Mouse (Mus musculus): ENCODE measurements around the gene Gal3st2c. TPM values are rescaled to one million over a fixed set of nuclear protein-coding genes. Genes with fewer than 3 reads are reported as not detected.
A peak's percentile ranks its signal among the peaks of the same experiment; 100 is the strongest.
"Not testable (repeated sequence)": the region's sequence is repeated elsewhere in the genome, so short reads cannot be mapped to it uniquely, and the experiment has no call there.

Gene Gal3st2c
- not detected in 2 replicates for polyA plus RNA-seq (2015; fragmentation: Nextera tagmentation; extraction: Ambion mirVana)

- not testable (repeated sequence) for H3K4me1 ChIP-seq (ENCODE audit: control insufficient read depth, insufficient read depth, low read length); H3K4me3 ChIP-seq (replicated peaks; ENCODE audit: low read length); H3K9me3 ChIP-seq (replicated peaks; ENCODE audit: control insufficient read depth, low read length); H3K36me3 ChIP-seq (ENCODE audit: control insufficient read depth, insufficient read depth, low read length); H3K4me2 ChIP-seq (ENCODE audit: low read depth, low read length); H3K27ac ChIP-seq (ENCODE audit: low read length); H3K27me3 ChIP-seq (ENCODE audit: control insufficient read depth, insufficient read depth, low read length); ATAC-seq (ENCODE audit: insufficient read depth, low FRiP score); H3K9ac ChIP-seq (ENCODE audit: low read length)
- 85% methylated on average over 7 of the region's 8 CpGs for WGBS
These were observed at the start of gene Gal3st2c for GRCm38 (mm10) chr1:93990209-93990608. Gene Gal3st2c, plus strand, starts transcription at chr1:93990509.

- H3K4me3 ChIP-seq (replicated peaks; ENCODE audit: low read length); H3K4me2 ChIP-seq (ENCODE audit: low read depth, low read length); H3K36me3 ChIP-seq (ENCODE audit: control insufficient read depth, insufficient read depth, low read length); H3K27ac ChIP-seq (ENCODE audit: low read length); H3K9ac ChIP-seq (ENCODE audit: low read length); H3K4me1 ChIP-seq (ENCODE audit: control insufficient read depth, insufficient read depth, low read length); H3K9me3 ChIP-seq (replicated peaks; ENCODE audit: control insufficient read depth, low read length); H3K27me3 ChIP-seq (ENCODE audit: control insufficient read depth, insufficient read depth, low read length): not testable (repeated sequence)
- ATAC-seq (ENCODE audit: insufficient read depth, low FRiP score), result peak; percentile 74; the same call in 1 of the 2 replicates
- no CpG with 5 or more reads among the region's 11 CpGs for WGBS
These were observed 41.2 kb upstream of the Gal3st2c start for GRCm38 (mm10) chr1:93949087-93949486.

- not testable (repeated sequence) for H3K27me3 ChIP-seq (ENCODE audit: control insufficient read depth, insufficient read depth, low read length); H3K4me1 ChIP-seq (ENCODE audit: control insufficient read depth, insufficient read depth, low read length); H3K9ac ChIP-seq (ENCODE audit: low read length); ATAC-seq (ENCODE audit: insufficient read depth, low FRiP score); H3K36me3 ChIP-seq (ENCODE audit: control insufficient read depth, insufficient read depth, low read length); H3K4me3 ChIP-seq (replicated peaks; ENCODE audit: low read length); H3K4me2 ChIP-seq (ENCODE audit: low read depth, low read length); H3K9me3 ChIP-seq (replicated peaks; ENCODE audit: control insufficient read depth, low read length); H3K27ac ChIP-seq (ENCODE audit: low read length)
- no CpG with 5 or more reads among the region's 1 CpGs for WGBS
These were observed 23.8 kb upstream of the Gal3st2c start for GRCm38 (mm10) chr1:93966489-93966888.

DNA sequence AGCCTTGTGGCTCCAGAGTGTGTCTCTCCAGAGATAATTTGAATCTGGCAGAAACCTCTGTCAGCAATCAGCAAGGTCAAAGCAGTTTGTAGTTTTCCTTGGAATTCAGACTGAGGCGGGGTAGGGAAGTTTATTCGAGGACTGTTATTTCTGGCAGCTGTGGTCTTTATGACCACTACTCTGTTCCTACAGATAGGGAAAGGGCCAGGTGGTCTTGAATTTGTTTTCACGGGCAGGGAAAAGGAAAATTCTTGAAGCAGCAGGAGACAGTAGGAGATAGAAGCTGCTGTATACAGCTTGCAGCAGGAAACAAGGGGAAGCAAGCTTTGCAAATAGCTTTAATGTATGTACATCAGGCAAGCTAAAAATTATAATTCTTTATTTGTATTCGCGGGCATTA, 19.9 kb upstream of the Gal3st2c start:
- H3K27me3 ChIP-seq (ENCODE audit: control insufficient read depth, insufficient read depth, low read length); H3K4me3 ChIP-seq (replicated peaks; ENCODE audit: low read length); H3K27ac ChIP-seq (ENCODE audit: low read length); H3K9ac ChIP-seq (ENCODE audit: low read length); H3K36me3 ChIP-seq (ENCODE audit: control insufficient read depth, insufficient read depth, low read length); ATAC-seq (ENCODE audit: insufficient read depth, low FRiP score); H3K4me1 ChIP-seq (ENCODE audit: control insufficient read depth, insufficient read depth, low read length); H3K4me2 ChIP-seq (ENCODE audit: low read depth, low read length); H3K9me3 ChIP-seq (replicated peaks; ENCODE audit: control insufficient read depth, low read length): not testable (repeated sequence)
- WGBS, result 8% methylated on average over 2 of the region's 5 CpGs

DNA sequence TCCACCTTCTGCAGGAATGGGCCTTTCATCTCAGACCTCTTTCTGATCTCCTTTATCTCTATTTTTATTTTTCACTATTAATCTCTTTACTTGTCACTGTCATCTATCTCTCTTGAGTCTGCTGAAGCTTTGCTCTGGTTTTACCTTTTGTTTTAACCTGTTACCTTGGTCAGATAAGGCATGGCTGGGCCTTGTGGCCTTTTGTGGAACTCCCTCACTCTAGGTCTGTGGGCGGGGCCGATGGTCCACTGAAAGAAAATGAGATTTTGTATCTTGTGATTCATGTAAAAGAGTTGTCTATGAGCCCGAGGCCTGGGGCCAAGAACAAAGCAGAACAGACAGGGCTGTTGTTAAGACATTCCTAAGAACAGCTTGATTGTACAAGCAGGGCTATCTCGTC, 19.5 kb upstream of the Gal3st2c start:
- WGBS, result no CpG with 5 or more reads among the region's 4 CpGs
- not testable (repeated sequence) for H3K27ac ChIP-seq (ENCODE audit: low read length); H3K4me3 ChIP-seq (replicated peaks; ENCODE audit: low read length); H3K4me2 ChIP-seq (ENCODE audit: low read depth, low read length); ATAC-seq (ENCODE audit: insufficient read depth, low FRiP score); H3K36me3 ChIP-seq (ENCODE audit: control insufficient read depth, insufficient read depth, low read length); H3K4me1 ChIP-seq (ENCODE audit: control insufficient read depth, insufficient read depth, low read length); H3K9ac ChIP-seq (ENCODE audit: low read length); H3K27me3 ChIP-seq (ENCODE audit: control insufficient read depth, insufficient read depth, low read length); H3K9me3 ChIP-seq (replicated peaks; ENCODE audit: control insufficient read depth, low read length)

DNA sequence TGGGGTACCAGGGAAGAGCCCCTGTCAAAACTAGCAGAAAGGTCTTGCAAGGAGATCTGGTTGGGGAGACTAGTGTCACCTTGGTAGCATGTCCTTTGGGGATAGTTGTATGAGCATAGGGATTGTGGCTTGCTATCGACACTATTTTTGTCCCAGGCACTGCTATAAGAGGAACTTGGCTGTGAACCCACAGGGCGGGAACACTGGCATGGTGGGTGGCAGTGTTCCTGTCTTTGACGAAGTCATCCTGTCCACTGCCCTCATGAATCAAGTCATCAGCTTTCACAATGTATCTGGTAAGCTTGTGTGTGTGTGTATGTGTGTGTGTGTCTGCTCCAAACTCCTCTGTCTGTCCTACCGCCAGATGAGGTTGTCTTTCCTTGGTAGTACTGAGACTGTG, 14.5 kb upstream of the Gal3st2c start:
- not testable (repeated sequence) for H3K36me3 ChIP-seq (ENCODE audit: control insufficient read depth, insufficient read depth, low read length); H3K4me3 ChIP-seq (replicated peaks; ENCODE audit: low read length); H3K4me1 ChIP-seq (ENCODE audit: control insufficient read depth, insufficient read depth, low read length); H3K4me2 ChIP-seq (ENCODE audit: low read depth, low read length); H3K27me3 ChIP-seq (ENCODE audit: control insufficient read depth, insufficient read depth, low read length); H3K9ac ChIP-seq (ENCODE audit: low read length); H3K27ac ChIP-seq (ENCODE audit: low read length); ATAC-seq (ENCODE audit: insufficient read depth, low FRiP score); H3K9me3 ChIP-seq (replicated peaks; ENCODE audit: control insufficient read depth, low read length)
- WGBS, result 86% methylated on average over 1 of the region's 4 CpGs

DNA sequence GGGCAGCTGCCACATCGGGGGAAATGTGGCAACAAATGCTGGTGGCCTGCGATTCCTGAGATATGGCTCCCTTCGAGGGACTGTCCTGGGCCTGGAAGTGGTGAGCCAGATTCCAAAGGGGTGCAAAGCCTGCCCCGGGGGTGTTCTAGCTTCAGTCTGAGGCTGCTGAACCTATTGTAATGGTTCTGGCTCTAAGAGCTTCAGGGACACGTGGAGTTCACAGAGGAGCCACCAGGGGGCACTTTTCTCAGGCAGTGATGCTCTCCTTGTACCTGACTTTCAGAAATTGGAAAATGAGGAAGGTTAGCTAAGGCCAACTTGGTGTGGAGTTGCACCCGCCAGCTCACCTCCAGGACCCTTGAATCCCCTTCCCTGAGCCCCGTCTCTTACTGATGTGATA, 12.0 kb upstream of the Gal3st2c start:
- H3K4me2 ChIP-seq (ENCODE audit: low read depth, low read length); H3K4me1 ChIP-seq (ENCODE audit: control insufficient read depth, insufficient read depth, low read length); H3K27me3 ChIP-seq (ENCODE audit: control insufficient read depth, insufficient read depth, low read length); ATAC-seq (ENCODE audit: insufficient read depth, low FRiP score); H3K27ac ChIP-seq (ENCODE audit: low read length); H3K9ac ChIP-seq (ENCODE audit: low read length); H3K4me3 ChIP-seq (replicated peaks; ENCODE audit: low read length); H3K36me3 ChIP-seq (ENCODE audit: control insufficient read depth, insufficient read depth, low read length); H3K9me3 ChIP-seq (replicated peaks; ENCODE audit: control insufficient read depth, low read length): not testable (repeated sequence)
- WGBS, result no CpG with 5 or more reads among the region's 7 CpGs

- not testable (repeated sequence) for H3K4me3 ChIP-seq (replicated peaks; ENCODE audit: low read length); H3K27me3 ChIP-seq (ENCODE audit: control insufficient read depth, insufficient read depth, low read length); H3K9ac ChIP-seq (ENCODE audit: low read length); ATAC-seq (ENCODE audit: insufficient read depth, low FRiP score); H3K4me2 ChIP-seq (ENCODE audit: low read depth, low read length); H3K27ac ChIP-seq (ENCODE audit: low read length); H3K9me3 ChIP-seq (replicated peaks; ENCODE audit: control insufficient read depth, low read length); H3K4me1 ChIP-seq (ENCODE audit: control insufficient read depth, insufficient read depth, low read length); H3K36me3 ChIP-seq (ENCODE audit: control insufficient read depth, insufficient read depth, low read length)
- no CpG with 5 or more reads among the region's 2 CpGs for WGBS
These were observed 9.4 kb upstream of the Gal3st2c start for GRCm38 (mm10) chr1:93980932-93981331.

- 76% methylated on average over 3 of the region's 3 CpGs for WGBS
- no peak overlapping the region for H3K27ac ChIP-seq (ENCODE audit: low read length)
- H3K27me3 ChIP-seq (ENCODE audit: control insufficient read depth, insufficient read depth, low read length), result no peaks in the 10 kb centered on the region
- no peaks in the 10 kb centered on the region for H3K36me3 ChIP-seq (ENCODE audit: control insufficient read depth, insufficient read depth, low read length)
- H3K4me1 ChIP-seq (ENCODE audit: control insufficient read depth, insufficient read depth, low read length), result no peaks in the 10 kb centered on the region
- no peaks in the 10 kb centered on the region for H3K9me3 ChIP-seq (replicated peaks; ENCODE audit: control insufficient read depth, low read length)
- no peak overlapping the region for H3K4me3 ChIP-seq (replicated peaks; ENCODE audit: low read length)
- H3K4me2 ChIP-seq (ENCODE audit: low read depth, low read length), result no peak overlapping the region
- no peak for ATAC-seq (ENCODE audit: insufficient read depth, low FRiP score)
- no peak overlapping the region for H3K9ac ChIP-seq (ENCODE audit: low read length)
These were observed 4.1 kb upstream of the Gal3st2c start for GRCm38 (mm10) chr1:93986167-93986566.

DNA sequence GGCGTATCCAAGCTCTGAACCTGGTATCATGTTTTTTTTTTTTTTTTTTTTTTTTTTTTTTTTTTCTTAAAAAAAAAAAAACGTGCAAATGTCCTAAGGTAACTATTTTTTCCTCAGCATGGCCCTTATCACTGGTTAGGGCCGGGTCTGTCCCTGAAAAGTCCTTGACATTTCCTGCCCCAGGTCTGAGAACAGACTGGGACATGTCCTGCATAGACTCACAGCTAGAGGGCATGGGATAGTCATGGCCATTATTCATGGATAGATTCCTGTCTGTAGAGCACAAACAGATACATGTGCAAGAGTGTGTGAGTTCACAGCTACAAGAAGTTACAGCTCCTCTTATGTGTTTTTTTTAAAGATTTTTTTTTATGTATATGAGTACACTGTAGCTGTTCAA, 1.5 kb upstream of the Gal3st2c start:
- H3K4me3 ChIP-seq (replicated peaks; ENCODE audit: low read length), result no peak overlapping the region
- H3K9me3 ChIP-seq (replicated peaks; ENCODE audit: control insufficient read depth, low read length), result no peaks in the 10 kb centered on the region
- no peak overlapping the region for H3K27ac ChIP-seq (ENCODE audit: low read length)
- no peaks in the 10 kb centered on the region for H3K36me3 ChIP-seq (ENCODE audit: control insufficient read depth, insufficient read depth, low read length)
- WGBS, result 64% methylated on average over 3 of the region's 3 CpGs
- H3K4me1 ChIP-seq (ENCODE audit: control insufficient read depth, insufficient read depth, low read length), result no peaks in the 10 kb centered on the region
- no peaks in the 10 kb centered on the region for H3K27me3 ChIP-seq (ENCODE audit: control insufficient read depth, insufficient read depth, low read length)
- no peak for ATAC-seq (ENCODE audit: insufficient read depth, low FRiP score)
- no peak overlapping the region for H3K9ac ChIP-seq (ENCODE audit: low read length)
- H3K4me2 ChIP-seq (ENCODE audit: low read depth, low read length), result no peak overlapping the region

Data from stomach, embryonic 16.5 days (tissue).